Mouse (Mus musculus): ENCODE results near the gene Fev. TPM values are rescaled to one million over a fixed set of nuclear protein-coding genes. Genes with fewer than 3 reads are reported as not detected.
A peak's percentile ranks its signal among the peaks of the same experiment; 100 is the strongest.

Gene Fev
- polyA plus RNA-seq, 1 experiment = 0.26 TPM

DNA sequence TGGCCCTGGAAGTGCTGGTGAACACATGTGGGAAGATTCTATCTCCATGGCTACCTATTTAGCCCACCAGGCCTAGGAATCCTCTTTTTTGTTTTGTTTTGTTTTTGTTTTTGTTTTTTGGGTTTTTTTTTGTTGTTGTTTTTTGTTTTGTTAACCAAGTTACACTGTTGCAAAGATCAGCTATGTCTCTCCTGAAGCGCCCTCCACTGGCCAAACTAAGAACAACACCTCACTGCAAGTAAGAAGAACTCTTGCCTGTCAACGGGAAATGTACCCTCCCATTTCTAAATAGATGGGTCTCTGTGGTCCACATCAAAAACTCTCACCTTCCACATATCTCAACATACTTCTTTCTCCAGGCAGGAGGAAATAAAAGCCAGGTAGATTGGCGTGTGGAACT is 16.5 kb upstream of the Fev start:
- DNase-seq = peak; percentile 31
- H3K4me1 ChIP-seq (replicated peaks; ENCODE audit: control insufficient read depth, insufficient read depth, low read length) = 0 out of 2 replicates have a peak, but pooled peaks cover 5% of the 10 kb centered on the region
- H3K27ac ChIP-seq (ENCODE audit: control insufficient read depth, insufficient read depth, low read length) = no peak overlapping the region
- no peak for TF ChIP-seq POLR2A (IDR thresholded peaks at IDR 0.05; ENCODE audit: control insufficient read depth, extremely low read depth, insufficient read depth, low read length, poor library complexity)
- no peak for TF ChIP-seq CTCF (IDR thresholded peaks at IDR 0.05; ENCODE audit: borderline replicate concordance, control insufficient read depth, extremely low read depth, insufficient read depth, low read length, poor library complexity)
- no peaks in the 10 kb centered on the region for H3K36me3 ChIP-seq (ENCODE audit: control insufficient read depth, insufficient read depth, low read length)
- WGBS = 10% methylated on average over 3 of the region's 3 CpGs
- H3K27me3 ChIP-seq (ENCODE audit: control insufficient read depth, insufficient read depth, low read length) = peaks cover 14% of the 10 kb centered on the region; the same call in 1 of the 2 replicates
- no peak overlapping the region for H3K4me3 ChIP-seq (ENCODE audit: control insufficient read depth, insufficient read depth, low read length)

DNA sequence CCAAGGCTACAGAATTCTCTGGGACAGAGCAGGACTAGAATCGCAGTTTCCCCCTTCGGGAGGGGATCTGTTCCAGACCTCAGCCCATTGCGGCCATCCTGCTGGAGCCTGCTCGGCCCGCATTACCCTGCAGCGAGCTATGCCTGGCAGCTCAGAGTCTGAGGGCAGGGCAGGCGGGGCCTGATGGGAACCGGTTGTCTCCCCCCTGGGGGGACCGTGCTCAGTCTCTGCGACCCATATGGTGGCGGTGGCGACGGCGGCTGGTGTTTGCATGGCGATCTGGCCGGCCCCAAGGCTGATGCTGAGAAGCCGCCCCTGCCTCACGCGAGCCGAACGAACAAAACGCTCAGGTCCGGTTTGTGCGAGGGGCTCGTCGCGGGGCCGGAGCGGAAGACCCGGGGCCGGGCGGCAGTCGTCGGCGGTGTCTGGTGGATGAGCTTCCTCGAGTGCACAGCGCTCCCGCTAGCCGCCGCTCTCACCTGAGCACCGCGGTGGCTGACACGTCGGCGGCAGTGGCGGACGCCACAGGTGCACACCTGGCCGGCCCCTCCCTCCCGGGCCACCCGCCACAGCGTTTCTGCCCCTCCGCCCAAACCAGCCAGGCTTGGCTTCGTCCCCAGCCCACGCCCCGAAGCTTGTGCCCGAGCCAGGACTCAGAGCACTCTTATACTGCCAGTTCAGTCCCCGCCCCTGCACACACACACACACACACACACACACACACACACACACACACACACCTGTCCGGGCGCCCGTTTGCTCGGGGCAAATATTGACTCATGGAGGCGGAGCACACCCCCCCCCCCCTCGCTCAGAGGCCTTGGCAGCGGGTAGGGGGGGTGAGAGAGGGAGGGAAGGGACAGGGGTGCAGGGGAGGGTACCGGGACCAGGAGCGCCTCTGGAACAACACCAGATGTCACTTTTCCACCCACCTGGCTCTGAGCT is 15.4 kb upstream of the Fev start:
- no peak overlapping the region for H3K4me3 ChIP-seq (ENCODE audit: control insufficient read depth, insufficient read depth, low read length)
- H3K4me1 ChIP-seq (replicated peaks; ENCODE audit: control insufficient read depth, insufficient read depth, low read length) = 0 out of 2 replicates have a peak, but pooled peaks cover 5% of the 10 kb centered on the region
- H3K27ac ChIP-seq (ENCODE audit: control insufficient read depth, insufficient read depth, low read length) = no peak overlapping the region
- DNase-seq = no peak
- 3% methylated on average over 65 of the region's 66 CpGs for WGBS
- H3K36me3 ChIP-seq (ENCODE audit: control insufficient read depth, insufficient read depth, low read length) = no peaks in the 10 kb centered on the region
- no peak for TF ChIP-seq POLR2A (IDR thresholded peaks at IDR 0.05; ENCODE audit: control insufficient read depth, extremely low read depth, insufficient read depth, low read length, poor library complexity)
- no peak for TF ChIP-seq CTCF (IDR thresholded peaks at IDR 0.05; ENCODE audit: borderline replicate concordance, control insufficient read depth, extremely low read depth, insufficient read depth, low read length, poor library complexity)
- peaks cover 14% of the 10 kb centered on the region; the same call in 1 of the 2 replicates for H3K27me3 ChIP-seq (ENCODE audit: control insufficient read depth, insufficient read depth, low read length)

GRCm38 (mm10) chr1:74898656-74899431 is 13.6 kb upstream of the Fev start:
- H3K4me3 ChIP-seq (ENCODE audit: control insufficient read depth, insufficient read depth, low read length) = no peak overlapping the region
- 0 out of 2 replicates have a peak, but pooled peaks cover 5% of the 10 kb centered on the region for H3K4me1 ChIP-seq (replicated peaks; ENCODE audit: control insufficient read depth, insufficient read depth, low read length)
- TF ChIP-seq CTCF (IDR thresholded peaks at IDR 0.05; ENCODE audit: borderline replicate concordance, control insufficient read depth, extremely low read depth, insufficient read depth, low read length, poor library complexity) (no peak), POLR2A (IDR thresholded peaks at IDR 0.05; ENCODE audit: control insufficient read depth, extremely low read depth, insufficient read depth, low read length, poor library complexity) (no peak)
- H3K36me3 ChIP-seq (ENCODE audit: control insufficient read depth, insufficient read depth, low read length) = no peaks in the 10 kb centered on the region
- 9% methylated on average over 10 of the region's 10 CpGs for WGBS
- DNase-seq = no peak
- peaks cover 14% of the 10 kb centered on the region; the same call in 1 of the 2 replicates for H3K27me3 ChIP-seq (ENCODE audit: control insufficient read depth, insufficient read depth, low read length)
- H3K27ac ChIP-seq (ENCODE audit: control insufficient read depth, insufficient read depth, low read length) = no peak overlapping the region

GRCm38 (mm10) chr1:74897976-74898375 is 12.8 kb upstream of the Fev start:
- 36% methylated on average over 7 of the region's 7 CpGs for WGBS
- 0 out of 2 replicates have a peak, but pooled peaks cover 5% of the 10 kb centered on the region for H3K4me1 ChIP-seq (replicated peaks; ENCODE audit: control insufficient read depth, insufficient read depth, low read length)
- H3K27ac ChIP-seq (ENCODE audit: control insufficient read depth, insufficient read depth, low read length) = no peak overlapping the region
- TF ChIP-seq CTCF (IDR thresholded peaks at IDR 0.05; ENCODE audit: borderline replicate concordance, control insufficient read depth, extremely low read depth, insufficient read depth, low read length, poor library complexity) (no peak), POLR2A (IDR thresholded peaks at IDR 0.05; ENCODE audit: control insufficient read depth, extremely low read depth, insufficient read depth, low read length, poor library complexity) (no peak)
- DNase-seq = no peak
- peaks cover 14% of the 10 kb centered on the region; the same call in 1 of the 2 replicates for H3K27me3 ChIP-seq (ENCODE audit: control insufficient read depth, insufficient read depth, low read length)
- no peaks in the 10 kb centered on the region for H3K36me3 ChIP-seq (ENCODE audit: control insufficient read depth, insufficient read depth, low read length)
- no peak overlapping the region for H3K4me3 ChIP-seq (ENCODE audit: control insufficient read depth, insufficient read depth, low read length)

DNA sequence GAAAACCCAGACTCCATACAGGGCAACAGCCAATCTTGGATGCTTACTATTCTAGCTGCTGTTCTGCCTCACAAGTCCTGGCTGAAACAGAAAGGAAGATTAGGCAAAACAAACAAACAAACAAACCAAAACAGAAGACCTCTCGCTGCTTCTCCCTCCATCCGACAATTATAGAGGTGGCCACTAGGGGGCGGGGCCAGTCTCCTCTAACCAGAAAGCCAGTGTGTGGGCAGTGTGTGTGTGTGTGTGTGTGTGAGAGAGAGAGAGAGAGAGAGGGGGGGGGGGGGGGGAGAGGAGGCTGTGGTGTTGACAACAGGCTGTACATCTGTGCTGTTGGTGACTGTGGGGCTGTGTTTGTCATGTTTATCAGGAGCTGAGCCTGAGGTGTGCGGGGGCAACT is 9.7 kb upstream of the Fev start:
- Histone ChIP-seq H3K27me3 (ENCODE audit: control insufficient read depth, insufficient read depth, low read length) (peaks cover 5% of the 10 kb centered on the region; the same call in 1 of the 2 replicates), H3K27ac (ENCODE audit: control insufficient read depth, insufficient read depth, low read length) (no peak overlapping the region), H3K4me1 (replicated peaks; ENCODE audit: control insufficient read depth, insufficient read depth, low read length) (no peaks in the 10 kb centered on the region), H3K4me3 (ENCODE audit: control insufficient read depth, insufficient read depth, low read length) (no peak overlapping the region), H3K36me3 (ENCODE audit: control insufficient read depth, insufficient read depth, low read length) (no peaks in the 10 kb centered on the region)
- peak; percentile 50; the same call in 1 of the 2 replicates for TF ChIP-seq CTCF (IDR thresholded peaks at IDR 0.05; ENCODE audit: borderline replicate concordance, control insufficient read depth, extremely low read depth, insufficient read depth, low read length, poor library complexity)
- no peak for TF ChIP-seq POLR2A (IDR thresholded peaks at IDR 0.05; ENCODE audit: control insufficient read depth, extremely low read depth, insufficient read depth, low read length, poor library complexity)
- WGBS = 20% methylated on average over 4 of the region's 4 CpGs
- DNase-seq = peak; percentile 49
